Mouse (Mus musculus) neural tube, embryonic 14.5 days (tissue): Measurements from ENCODE around the gene Slc22a15. TPM values are rescaled to one million over a fixed set of nuclear protein-coding genes. Genes with fewer than 3 reads are reported as not detected.

Source experiments
- ATAC-seq: fragments of 200-750 bp; cut with Nextera tagmentation; 2 replicates; pipeline ENCODE4 v1.8.0; 2017; ENCODE audit warnings: low read depth, mild to moderate bottlenecking, moderate TSS enrichment, moderate library complexity
- H3K27ac ChIP-seq: fragments of 300-500 bp; sonication (generic); 2 replicates; pipeline ENCODE4 v1.5.1; 2014; ENCODE audit warnings: low read depth, mild to moderate bottlenecking, control low read depth, low read length, moderate library complexity, mixed read lengths
- H3K27me3 ChIP-seq: fragments of 300-500 bp; sonication (generic); 2 replicates; pipeline ENCODE4 v1.6.1; 2014; ENCODE audit warnings: low read length; ENCODE audit not compliant: control insufficient read depth, insufficient read depth
- H3K36me3 ChIP-seq: fragments of 300-500 bp; sonication (generic); 2 replicates; pipeline ENCODE4 v1.6.1; 2014; ENCODE audit warnings: low read length, mixed read lengths; ENCODE audit not compliant: control insufficient read depth, insufficient read depth
- H3K4me1 ChIP-seq: fragments of 300-500 bp; sonication (generic); 2 replicates; pipeline ENCODE4 v1.6.1; 2014; ENCODE audit warnings: low read length; ENCODE audit not compliant: control insufficient read depth, insufficient read depth
- H3K4me2 ChIP-seq: fragments of 300-500 bp; sonication (generic); 2 replicates; pipeline ENCODE4 v1.6.1; 2014; ENCODE audit warnings: mild to moderate bottlenecking, low read depth, low read length, control low read depth
- H3K4me3 ChIP-seq: fragments of 300-500 bp; sonication (generic); 2 replicates; pipeline ENCODE4 v1.5.1; 2014; ENCODE audit warnings: low read depth, low read length, control low read depth, mixed read lengths
- H3K9ac ChIP-seq: fragments of 300-500 bp; sonication (generic); replicated peaks from 2 replicates; pipeline ENCODE4 v1.6.1; 2014; ENCODE audit warnings: low read depth, mild to moderate bottlenecking, control low read depth, low read length, mixed read lengths
- H3K9me3 ChIP-seq: fragments of 300-500 bp; sonication (generic); 2 replicates; pipeline ENCODE4 v1.6.1; 2016; ENCODE audit warnings: low read length; ENCODE audit not compliant: control insufficient read depth
- WGBS: fragments of 180-500 bp; shearing (Covaris S2); extraction: QIAGEN DNeasy Blood & Tissue Kit; methylation state at CpG from one replicate; pipeline ENCODE4 v1.1.7; 2014; 5-methylcytosine and 5-hydroxymethylcytosine counted together
- polyA plus RNA-seq: library from polyadenylated mRNA; unstranded; fragments of >200 nt; fragmentation: Nextera tagmentation; extraction: Ambion mirVana; gene quantifications from 2 replicates; pipeline ENCODE4 v1.2.1, GENCODE M21; 2014

Gene Slc22a15
- polyA plus RNA-seq, 1 experiment from 2014 or later = 6.1 TPM

- H3K9me3 ChIP-seq = no peaks in the 10 kb centered on the region
- no peaks in the 10 kb centered on the region for H3K27me3 ChIP-seq
- H3K4me3 ChIP-seq = no peak overlapping the region
- no peak overlapping the region for H3K27ac ChIP-seq
- H3K36me3 ChIP-seq = no peaks in the 10 kb centered on the region
- WGBS = 71% methylated on average over 2 of the region's 2 CpGs
- no peak overlapping the region for H3K4me2 ChIP-seq
- ATAC-seq = no peak
- H3K4me1 ChIP-seq = no peaks in the 10 kb centered on the region
- no peak overlapping the region for H3K9ac ChIP-seq
These were observed 17.2 kb downstream of the Slc22a15 start for GRCm38 (mm10) chr3:101907049-101907448.

GRCm38 (mm10) chr3:101904776-101905175 lies 19.5 kb downstream of the Slc22a15 start:
- no peaks in the 10 kb centered on the region for H3K36me3 ChIP-seq
- no peaks in the 10 kb centered on the region for H3K9me3 ChIP-seq
- no peak for ATAC-seq
- no peak overlapping the region for H3K4me2 ChIP-seq
- no peak overlapping the region for H3K4me3 ChIP-seq
- no peaks in the 10 kb centered on the region for H3K4me1 ChIP-seq
- H3K27ac ChIP-seq = no peak overlapping the region
- WGBS = 64% methylated on average over 7 of the region's 7 CpGs
- no peaks in the 10 kb centered on the region for H3K27me3 ChIP-seq
- H3K9ac ChIP-seq = no peak overlapping the region

GRCm38 (mm10) chr3:101903091-101903490 lies 21.2 kb downstream of the Slc22a15 start:
- no peak overlapping the region for H3K9ac ChIP-seq
- no peaks in the 10 kb centered on the region for H3K9me3 ChIP-seq
- H3K4me2 ChIP-seq = no peak overlapping the region
- H3K4me3 ChIP-seq = no peak overlapping the region
- no peaks in the 10 kb centered on the region for H3K36me3 ChIP-seq
- 0 out of 2 replicates have a peak, but pooled peaks have one; percentile 42 for ATAC-seq
- no peaks in the 10 kb centered on the region for H3K4me1 ChIP-seq
- H3K27ac ChIP-seq = no peak overlapping the region
- no peaks in the 10 kb centered on the region for H3K27me3 ChIP-seq
- 67% methylated on average over 5 of the region's 5 CpGs for WGBS

GRCm38 (mm10) chr3:101902344-101902743 lies 21.9 kb downstream of the Slc22a15 start:
- no peak overlapping the region for H3K4me3 ChIP-seq
- H3K9me3 ChIP-seq = no peaks in the 10 kb centered on the region
- no peaks in the 10 kb centered on the region for H3K36me3 ChIP-seq
- WGBS = 65% methylated on average over 7 of the region's 7 CpGs
- no peak overlapping the region for H3K27ac ChIP-seq
- no peak for ATAC-seq
- H3K27me3 ChIP-seq = no peaks in the 10 kb centered on the region
- H3K4me1 ChIP-seq = no peaks in the 10 kb centered on the region; the same call in 1 of the 2 replicates
- no peak overlapping the region; the same call in 1 of the 2 replicates for H3K9ac ChIP-seq
- H3K4me2 ChIP-seq = no peak overlapping the region

GRCm38 (mm10) chr3:101897377-101897974 lies 26.8 kb downstream of the Slc22a15 start:
- H3K4me2 ChIP-seq = no peak overlapping the region
- H3K27ac ChIP-seq = no peak overlapping the region
- ATAC-seq = peak; percentile 63; the same call in 1 of the 2 replicates
- H3K4me3 ChIP-seq = no peak overlapping the region
- H3K9me3 ChIP-seq = no peaks in the 10 kb centered on the region
- no peaks in the 10 kb centered on the region; the same call in 1 of the 2 replicates for H3K4me1 ChIP-seq
- no peaks in the 10 kb centered on the region for H3K27me3 ChIP-seq
- 70% methylated on average over 15 of the region's 15 CpGs for WGBS
- no peaks in the 10 kb centered on the region for H3K36me3 ChIP-seq
- H3K9ac ChIP-seq = no peak overlapping the region

DNA sequence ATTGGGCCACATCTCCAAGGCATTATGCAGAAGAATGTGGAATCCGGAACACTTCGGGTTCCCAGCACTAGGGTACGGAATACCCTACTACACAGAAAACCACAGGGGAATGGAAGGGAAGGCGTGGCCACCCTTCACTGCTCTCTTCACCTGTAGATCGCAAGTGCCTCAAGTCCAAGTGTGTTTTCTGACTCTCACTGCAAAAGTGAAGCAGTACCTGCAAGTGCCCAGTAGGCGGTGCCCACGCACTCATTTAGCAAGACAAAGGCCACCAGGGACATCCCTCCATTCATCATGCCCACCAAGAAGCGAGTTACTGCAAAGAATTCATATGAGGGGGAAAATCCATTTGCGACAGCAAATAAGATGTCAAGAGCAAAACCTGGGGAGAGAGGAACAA lies 27.4 kb downstream of the Slc22a15 start:
- Histone ChIP-seq H3K4me2 (no peak overlapping the region), H3K36me3 (no peaks in the 10 kb centered on the region), H3K9me3 (no peaks in the 10 kb centered on the region), H3K9ac (no peak overlapping the region), H3K4me1 (no peaks in the 10 kb centered on the region; the same call in 1 of the 2 replicates), H3K27ac (no peak overlapping the region), H3K27me3 (no peaks in the 10 kb centered on the region), H3K4me3 (no peak overlapping the region)
- peak; percentile 79 for ATAC-seq
- WGBS = 30% methylated on average over 9 of the region's 9 CpGs

DNA sequence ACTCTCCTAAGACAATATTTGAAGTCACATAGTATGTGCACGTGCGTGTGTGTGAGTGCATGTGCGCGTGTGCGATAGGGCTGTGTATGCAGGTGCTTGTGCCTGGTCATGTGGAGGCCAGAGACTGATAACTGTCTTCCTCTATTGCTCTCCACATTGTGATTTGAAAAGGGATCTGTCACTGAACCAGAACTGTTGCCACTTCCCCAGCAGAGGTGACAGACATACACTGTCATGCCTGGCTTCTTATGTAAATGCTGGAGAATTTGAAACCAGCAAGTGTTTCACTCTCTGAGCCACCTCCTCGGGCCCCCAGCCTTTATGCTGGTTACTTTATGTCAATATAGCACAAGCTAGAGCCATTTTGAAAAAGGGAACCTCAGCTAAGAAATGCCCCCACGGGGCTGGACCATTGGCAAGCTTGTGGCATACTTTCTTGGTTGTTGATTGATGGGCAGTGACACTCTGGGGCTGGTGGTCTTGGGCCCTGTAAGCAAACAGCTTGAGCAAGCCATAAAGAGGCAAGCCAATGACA lies 28.8 kb downstream of the Slc22a15 start:
- H3K4me1 ChIP-seq = no peaks in the 10 kb centered on the region; the same call in 1 of the 2 replicates
- no peak overlapping the region for H3K4me3 ChIP-seq
- H3K9ac ChIP-seq = no peak overlapping the region
- H3K27me3 ChIP-seq = no peaks in the 10 kb centered on the region
- WGBS = 82% methylated on average over 7 of the region's 7 CpGs
- no peak; the same call in 1 of the 2 replicates for ATAC-seq
- H3K9me3 ChIP-seq = no peaks in the 10 kb centered on the region
- H3K4me2 ChIP-seq = no peak overlapping the region
- no peak overlapping the region for H3K27ac ChIP-seq
- H3K36me3 ChIP-seq = no peaks in the 10 kb centered on the region

DNA sequence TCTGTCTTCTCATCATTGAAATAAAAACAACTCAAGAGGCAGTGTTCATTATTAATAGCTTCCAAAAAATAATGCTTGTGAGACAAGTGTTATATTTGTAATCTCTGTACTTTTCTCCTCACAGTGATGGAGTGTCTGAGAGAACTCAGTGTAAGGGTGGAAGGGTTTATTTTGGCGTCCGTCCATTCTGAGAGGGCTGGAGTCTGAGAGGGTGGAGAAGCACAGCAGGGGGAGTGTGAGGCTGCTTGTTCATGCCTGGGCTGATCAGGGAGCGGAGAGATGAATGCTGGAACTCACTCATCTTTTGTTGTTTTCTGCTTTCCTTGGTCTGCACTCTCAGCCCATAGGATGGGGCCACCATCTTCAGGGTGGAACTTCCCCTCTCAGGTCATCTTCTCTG lies 38.7 kb downstream of the Slc22a15 start:
- no peaks in the 10 kb centered on the region for H3K36me3 ChIP-seq
- no peak overlapping the region for H3K27ac ChIP-seq
- H3K4me2 ChIP-seq = no peak overlapping the region
- H3K4me3 ChIP-seq = no peak overlapping the region
- WGBS = 31% methylated on average over 3 of the region's 3 CpGs
- H3K9ac ChIP-seq = no peak overlapping the region
- no peaks in the 10 kb centered on the region for H3K27me3 ChIP-seq
- no peaks in the 10 kb centered on the region for H3K9me3 ChIP-seq
- H3K4me1 ChIP-seq = 0 out of 2 replicates have a peak, but pooled peaks cover 3% of the 10 kb centered on the region
- peak; percentile 65; the same call in 1 of the 2 replicates for ATAC-seq

GRCm38 (mm10) chr3:101885041-101885440 lies 39.2 kb downstream of the Slc22a15 start:
- Histone ChIP-seq H3K27ac (no peak overlapping the region), H3K36me3 (no peaks in the 10 kb centered on the region), H3K9ac (no peak overlapping the region), H3K27me3 (no peaks in the 10 kb centered on the region), H3K9me3 (no peaks in the 10 kb centered on the region), H3K4me1 (0 out of 2 replicates have a peak, but pooled peaks cover 3% of the 10 kb centered on the region), H3K4me2 (no peak overlapping the region), H3K4me3 (no peak overlapping the region)
- WGBS = 40% methylated on average over 4 of the region's 4 CpGs
- 0 out of 2 replicates have a peak, but pooled peaks have one; percentile 65 for ATAC-seq
